Mouse (Mus musculus): ENCODE data around the gene Enah. TPM values are rescaled to one million over a fixed set of nuclear protein-coding genes. Genes with fewer than 3 reads are reported as not detected.

The Enah gene
- polyA plus RNA-seq, 1 experiment from 2014 or later = 30.6 TPM

DNA sequence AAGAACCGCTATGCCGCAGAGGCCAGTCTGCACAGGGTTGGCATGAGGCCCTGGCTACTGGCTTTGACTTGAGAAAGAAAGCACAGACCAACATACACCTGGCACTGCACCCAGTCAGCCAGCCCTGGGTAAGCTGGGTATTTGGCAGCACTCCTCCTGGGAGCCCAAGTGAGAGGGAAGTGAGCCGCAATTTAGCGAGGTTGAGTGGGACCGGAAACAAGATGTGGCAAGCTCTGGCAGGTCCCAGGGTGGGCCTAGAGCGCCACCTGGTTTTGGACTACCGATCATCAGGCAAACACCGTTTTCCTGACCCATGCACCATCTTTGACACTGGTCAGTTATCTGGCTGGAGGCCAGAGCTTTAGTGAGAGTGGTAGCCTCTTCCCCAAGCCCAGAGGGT lies 138.3 kb downstream of the Enah start:
- WGBS = 24% methylated on average over 8 of the region's 8 CpGs
- peak overlapping the region; percentile 40; the same call in 1 of the 2 replicates for H3K27ac ChIP-seq (replicated peaks)

DNA sequence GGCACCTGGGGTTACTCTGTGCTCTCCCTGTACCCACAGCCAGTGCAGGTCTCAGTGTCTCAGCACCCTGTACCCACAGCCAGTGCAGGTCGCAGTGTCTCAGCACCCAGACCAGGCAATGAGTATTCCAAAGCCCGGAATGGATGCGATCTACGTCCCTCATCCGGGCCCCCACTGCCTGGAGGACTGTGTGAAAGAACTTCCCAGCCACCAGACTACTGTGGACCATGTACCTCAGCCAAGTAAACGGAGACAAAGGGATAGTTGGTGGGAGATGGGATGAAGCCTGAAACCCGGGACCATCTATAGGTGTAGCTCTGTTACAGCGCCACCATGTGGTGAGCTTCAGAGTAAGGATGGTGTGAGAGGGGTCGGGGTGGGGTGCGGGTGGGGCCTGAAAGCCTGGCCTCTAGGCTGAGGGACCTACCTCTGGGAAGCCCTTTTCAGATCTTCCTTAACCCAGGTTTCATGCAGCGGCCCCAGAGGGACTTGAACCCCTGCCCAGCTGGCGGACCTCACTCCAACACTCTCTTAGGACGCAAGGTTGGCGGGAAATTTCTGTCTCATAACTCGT lies 139.0 kb downstream of the Enah start:
- Histone ChIP-seq H3K4me3 (no peak overlapping the region), H3K36me3 (replicated peaks) (no peaks in the 10 kb centered on the region), H3K4me1 (peaks cover 32% of the 10 kb centered on the region), H3K27ac (replicated peaks) (0 out of 2 replicates have a peak overlapping the region, but pooled peaks have one; percentile 40), H3K9me3 (no peaks in the 10 kb centered on the region), H3K27me3 (replicated peaks; ENCODE audit: low read depth, poor library complexity, severe bottlenecking) (0 out of 2 replicates have a peak, but pooled peaks cover 3% of the 10 kb centered on the region)
- DNase-seq (ENCODE audit: low spot score) = peak; percentile 35
- WGBS = 50% methylated on average over 15 of the region's 15 CpGs

More for the DNA sequence above, 138.3 kb downstream of the Enah start:
- DNase-seq (ENCODE audit: low spot score) = peak; percentile 70
- H3K9me3 ChIP-seq = no peaks in the 10 kb centered on the region
- H3K4me3 ChIP-seq = 0 out of 2 replicates have a peak overlapping the region, but pooled peaks have one; percentile 25
- H3K36me3 ChIP-seq (replicated peaks) = no peaks in the 10 kb centered on the region
- peaks cover 32% of the 10 kb centered on the region for H3K4me1 ChIP-seq
- H3K27me3 ChIP-seq (replicated peaks; ENCODE audit: low read depth, poor library complexity, severe bottlenecking) = 0 out of 2 replicates have a peak, but pooled peaks cover 3% of the 10 kb centered on the region

DNA sequence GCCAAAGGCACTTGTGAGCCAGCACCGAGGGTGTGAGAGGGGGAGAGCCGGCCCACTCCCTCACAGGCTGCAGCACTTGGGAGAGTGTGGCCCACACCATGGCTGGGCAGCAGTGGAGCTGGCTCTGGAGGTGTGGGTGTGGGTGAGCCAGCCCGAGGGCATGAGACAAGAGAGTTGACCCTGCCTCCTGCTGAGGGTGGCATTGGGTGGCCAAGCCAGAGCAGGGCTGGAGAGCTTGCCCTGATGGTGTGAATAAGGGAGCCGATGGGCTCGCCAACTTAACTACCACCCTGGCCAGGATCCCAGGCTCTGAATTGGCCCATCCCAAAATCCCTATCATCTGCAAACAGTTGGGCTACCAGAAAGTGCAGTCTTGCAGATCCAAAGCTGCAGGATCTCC lies 141.4 kb downstream of the Enah start:
- WGBS = 79% methylated on average over 5 of the region's 5 CpGs
- DNase-seq (ENCODE audit: low spot score) = no peak

DNA sequence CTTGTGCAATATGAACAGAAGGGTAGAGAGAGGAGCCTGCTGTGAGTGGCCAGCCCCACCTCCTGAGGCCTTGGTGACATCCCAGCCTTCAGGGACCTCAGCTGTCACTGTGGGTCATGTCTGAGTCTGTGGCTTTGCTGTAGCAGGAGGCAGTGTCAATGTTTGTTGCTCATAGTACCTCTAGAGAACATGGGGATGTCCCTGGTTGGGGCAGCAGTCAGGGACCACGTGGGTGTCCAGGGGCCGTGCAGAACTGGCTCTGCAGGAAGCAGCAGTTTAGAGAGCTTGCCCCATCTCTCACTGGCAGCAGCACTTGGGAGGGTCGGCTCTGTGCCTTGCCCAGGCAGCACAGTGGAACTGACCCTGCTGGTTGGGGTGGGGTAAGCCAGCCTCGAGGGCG lies 142.7 kb downstream of the Enah start:
- Histone ChIP-seq H3K36me3 (replicated peaks) (no peaks in the 10 kb centered on the region), H3K9me3 (no peaks in the 10 kb centered on the region), H3K4me3 (no peak overlapping the region), H3K27me3 (replicated peaks; ENCODE audit: low read depth, poor library complexity, severe bottlenecking) (0 out of 2 replicates have a peak, but pooled peaks cover 3% of the 10 kb centered on the region), H3K4me1 (peaks cover 25% of the 10 kb centered on the region), H3K27ac (replicated peaks) (no peak overlapping the region)
- WGBS = 54% methylated on average over 5 of the region's 5 CpGs
- no peak for DNase-seq (ENCODE audit: low spot score)

More for the DNA sequence above, 141.4 kb downstream of the Enah start:
- no peaks in the 10 kb centered on the region for H3K9me3 ChIP-seq
- no peak overlapping the region for H3K27ac ChIP-seq (replicated peaks)
- 0 out of 2 replicates have a peak, but pooled peaks cover 3% of the 10 kb centered on the region for H3K27me3 ChIP-seq (replicated peaks; ENCODE audit: low read depth, poor library complexity, severe bottlenecking)
- peaks cover 28% of the 10 kb centered on the region for H3K4me1 ChIP-seq
- no peaks in the 10 kb centered on the region for H3K36me3 ChIP-seq (replicated peaks)
- H3K4me3 ChIP-seq = no peak overlapping the region

DNA sequence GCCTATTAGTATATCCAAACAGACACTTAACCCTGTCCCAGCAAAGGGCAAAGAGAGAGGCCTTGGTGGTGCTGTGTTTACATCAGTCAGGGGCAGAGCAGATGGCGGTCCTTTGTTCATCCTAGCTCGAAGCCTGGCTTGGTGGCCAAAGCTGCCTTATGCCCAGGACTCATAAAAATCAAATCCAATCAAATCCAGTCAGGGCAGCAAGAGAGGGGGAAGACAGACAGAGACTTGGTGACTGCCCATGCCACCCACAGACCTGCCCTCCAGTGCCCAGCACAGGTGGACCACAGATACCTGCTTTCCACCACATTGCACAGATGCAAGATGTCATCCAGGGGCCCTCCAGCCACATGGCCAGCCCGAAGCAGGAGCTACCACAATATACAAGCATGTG lies 143.1 kb downstream of the Enah start:
- Histone ChIP-seq H3K27me3 (replicated peaks; ENCODE audit: low read depth, poor library complexity, severe bottlenecking) (0 out of 2 replicates have a peak, but pooled peaks cover 3% of the 10 kb centered on the region), H3K4me3 (no peak overlapping the region), H3K27ac (replicated peaks) (no peak overlapping the region), H3K36me3 (replicated peaks) (no peaks in the 10 kb centered on the region), H3K4me1 (peaks cover 21% of the 10 kb centered on the region), H3K9me3 (no peaks in the 10 kb centered on the region)
- DNase-seq (ENCODE audit: low spot score) = no peak
- 73% methylated on average over 3 of the region's 3 CpGs for WGBS

DNA sequence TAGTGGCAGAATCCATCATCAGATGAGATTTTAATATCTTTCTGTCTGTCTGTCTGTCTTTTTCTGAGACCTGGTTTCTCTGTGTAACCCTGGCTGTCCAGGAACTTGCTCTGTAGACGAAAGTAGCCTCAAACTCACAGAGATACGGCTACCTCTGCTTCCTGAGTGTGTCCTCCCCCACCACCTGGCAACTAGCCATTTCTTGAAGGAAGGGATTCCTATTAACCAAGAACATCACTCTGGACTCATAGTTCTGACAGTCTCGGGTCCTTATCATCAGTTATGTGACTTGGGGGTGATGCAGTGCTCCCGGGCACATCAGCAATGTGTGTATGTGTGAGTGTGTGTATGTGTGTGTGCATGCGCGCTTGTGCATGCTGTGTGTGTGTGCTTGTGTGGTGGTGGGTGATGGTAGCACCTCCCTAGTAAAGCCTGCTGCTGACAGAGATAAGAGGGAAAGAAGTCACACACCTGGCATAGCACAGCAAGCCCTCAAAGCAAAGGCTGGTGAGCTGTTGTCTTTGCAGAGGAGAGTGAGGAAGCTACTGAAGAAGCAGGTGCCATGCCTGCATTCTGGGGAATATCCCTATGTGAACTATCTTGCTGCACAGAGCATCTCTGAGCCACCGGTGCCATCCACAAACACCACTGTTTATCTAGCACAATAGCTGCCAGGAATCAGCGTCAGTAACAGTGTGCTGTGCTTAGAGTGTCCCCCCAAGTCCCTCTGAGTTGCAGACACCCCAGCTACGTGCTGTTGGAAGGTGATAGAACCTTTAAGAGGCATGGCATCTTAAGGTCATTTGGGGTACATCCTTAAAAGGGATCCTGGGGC lies 146.5 kb downstream of the Enah start:
- WGBS = 85% methylated on average over 9 of the region's 9 CpGs
- Histone ChIP-seq H3K4me1 (peaks cover 9% of the 10 kb centered on the region), H3K9me3 (no peaks in the 10 kb centered on the region)

DNA sequence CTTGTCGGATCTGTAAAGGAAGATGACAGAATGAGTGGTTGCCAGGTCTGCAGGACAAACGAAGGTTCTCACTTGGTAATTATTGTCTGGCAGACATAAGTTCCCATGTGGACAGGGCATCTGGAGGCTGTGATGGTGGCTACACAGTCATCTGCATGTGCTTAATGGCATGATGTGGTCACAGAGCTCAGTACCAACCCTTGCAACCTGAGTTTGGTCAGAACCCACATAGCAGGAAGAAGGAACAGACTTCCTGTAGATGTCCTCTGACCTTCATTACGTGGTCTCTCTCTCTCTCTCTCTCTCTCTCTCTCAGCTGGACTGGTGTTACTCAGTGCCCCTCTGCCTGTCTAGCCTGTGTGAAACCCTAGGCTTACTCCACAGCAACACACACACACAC lies 147.2 kb downstream of the Enah start:
- DNase-seq (ENCODE audit: low spot score) = no peak
- Histone ChIP-seq H3K9me3 (no peaks in the 10 kb centered on the region), H3K27ac (replicated peaks) (no peak overlapping the region), H3K36me3 (replicated peaks) (no peaks in the 10 kb centered on the region), H3K4me3 (no peak overlapping the region), H3K27me3 (replicated peaks; ENCODE audit: low read depth, poor library complexity, severe bottlenecking) (no peaks in the 10 kb centered on the region), H3K4me1 (peaks cover 5% of the 10 kb centered on the region; the same call in 1 of the 2 replicates)
- WGBS = 76% methylated on average over 3 of the region's 3 CpGs

More for the DNA sequence above, 146.5 kb downstream of the Enah start:
- Histone ChIP-seq H3K27ac (replicated peaks) (no peak overlapping the region), H3K36me3 (replicated peaks) (no peaks in the 10 kb centered on the region), H3K27me3 (replicated peaks; ENCODE audit: low read depth, poor library complexity, severe bottlenecking) (0 out of 2 replicates have a peak, but pooled peaks cover 3% of the 10 kb centered on the region), H3K4me3 (no peak overlapping the region)
- DNase-seq (ENCODE audit: low spot score) = no peak

DNA sequence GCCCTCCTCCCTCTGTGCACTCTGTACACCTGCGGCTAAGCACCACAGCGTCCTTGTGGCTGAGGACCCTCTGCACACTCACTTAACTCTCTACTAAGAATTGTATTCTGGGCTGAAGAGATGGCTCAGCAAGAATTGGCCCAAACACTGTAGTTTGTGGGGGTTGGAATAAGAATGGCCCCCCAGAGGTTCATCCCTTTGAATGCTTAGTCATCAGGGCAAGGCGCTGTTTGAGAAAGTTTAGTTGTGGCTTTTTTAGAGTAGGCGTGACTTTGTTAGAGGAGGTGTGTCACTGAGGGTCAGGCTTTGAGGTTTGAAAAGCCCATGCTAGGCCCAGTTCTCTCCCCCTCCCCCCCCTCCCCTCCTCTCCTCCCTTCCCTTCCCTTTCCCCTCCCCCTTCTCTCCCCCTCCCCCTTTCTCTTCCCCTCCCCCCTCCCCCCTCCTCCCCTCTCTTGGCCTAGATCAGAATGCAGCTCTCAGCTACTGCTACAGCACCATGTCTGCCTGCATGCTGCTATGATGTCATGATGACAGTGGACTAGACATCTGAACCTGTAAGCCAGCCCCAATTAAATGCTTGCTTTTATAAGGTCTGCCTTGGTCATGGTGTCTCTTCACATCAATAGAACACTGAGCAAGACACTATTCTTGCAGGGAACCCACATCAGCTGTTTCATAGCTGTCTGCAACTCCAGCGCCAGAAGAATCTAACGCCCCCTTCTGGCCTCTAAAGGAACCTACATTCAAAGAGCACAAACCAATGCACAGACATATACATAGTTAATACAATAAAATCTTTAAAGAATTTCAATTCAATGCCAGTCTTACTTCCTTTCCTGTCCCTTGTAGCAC lies 153.1 kb downstream of the Enah start:
- Histone ChIP-seq H3K36me3 (replicated peaks) (no peaks in the 10 kb centered on the region), H3K27ac (replicated peaks) (no peak overlapping the region), H3K9me3 (no peaks in the 10 kb centered on the region), H3K27me3 (replicated peaks; ENCODE audit: low read depth, poor library complexity, severe bottlenecking) (no peaks in the 10 kb centered on the region), H3K4me3 (no peak overlapping the region), H3K4me1 (peaks cover 12% of the 10 kb centered on the region)
- 80% methylated on average over 6 of the region's 6 CpGs for WGBS
- no peak for DNase-seq (ENCODE audit: low spot score)

DNA sequence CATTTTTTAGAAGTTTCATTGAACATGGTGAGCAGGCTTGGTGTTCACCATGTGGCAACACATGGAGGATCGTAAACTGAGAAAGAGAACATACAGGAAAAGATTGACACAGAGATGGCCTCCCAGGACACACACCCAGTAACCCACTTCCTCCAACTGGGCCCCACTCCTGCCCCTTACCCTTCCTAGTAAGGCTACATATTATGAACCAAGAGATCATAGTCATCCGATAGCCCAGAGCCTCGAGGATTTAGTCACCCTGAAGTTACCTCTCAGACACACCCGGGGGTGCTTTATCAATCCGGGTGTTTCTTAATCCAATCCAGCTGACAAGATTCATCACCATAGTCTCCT lies 153.9 kb downstream of the Enah start:
- no peak overlapping the region for H3K4me3 ChIP-seq
- peaks cover 14% of the 10 kb centered on the region for H3K4me1 ChIP-seq
- H3K27ac ChIP-seq (replicated peaks) = no peak overlapping the region
- no peak for DNase-seq (ENCODE audit: low spot score)
- H3K9me3 ChIP-seq = no peaks in the 10 kb centered on the region
- no peaks in the 10 kb centered on the region for H3K36me3 ChIP-seq (replicated peaks)
- H3K27me3 ChIP-seq (replicated peaks; ENCODE audit: low read depth, poor library complexity, severe bottlenecking) = no peaks in the 10 kb centered on the region
- WGBS = 83% methylated on average over 5 of the region's 5 CpGs

DNA sequence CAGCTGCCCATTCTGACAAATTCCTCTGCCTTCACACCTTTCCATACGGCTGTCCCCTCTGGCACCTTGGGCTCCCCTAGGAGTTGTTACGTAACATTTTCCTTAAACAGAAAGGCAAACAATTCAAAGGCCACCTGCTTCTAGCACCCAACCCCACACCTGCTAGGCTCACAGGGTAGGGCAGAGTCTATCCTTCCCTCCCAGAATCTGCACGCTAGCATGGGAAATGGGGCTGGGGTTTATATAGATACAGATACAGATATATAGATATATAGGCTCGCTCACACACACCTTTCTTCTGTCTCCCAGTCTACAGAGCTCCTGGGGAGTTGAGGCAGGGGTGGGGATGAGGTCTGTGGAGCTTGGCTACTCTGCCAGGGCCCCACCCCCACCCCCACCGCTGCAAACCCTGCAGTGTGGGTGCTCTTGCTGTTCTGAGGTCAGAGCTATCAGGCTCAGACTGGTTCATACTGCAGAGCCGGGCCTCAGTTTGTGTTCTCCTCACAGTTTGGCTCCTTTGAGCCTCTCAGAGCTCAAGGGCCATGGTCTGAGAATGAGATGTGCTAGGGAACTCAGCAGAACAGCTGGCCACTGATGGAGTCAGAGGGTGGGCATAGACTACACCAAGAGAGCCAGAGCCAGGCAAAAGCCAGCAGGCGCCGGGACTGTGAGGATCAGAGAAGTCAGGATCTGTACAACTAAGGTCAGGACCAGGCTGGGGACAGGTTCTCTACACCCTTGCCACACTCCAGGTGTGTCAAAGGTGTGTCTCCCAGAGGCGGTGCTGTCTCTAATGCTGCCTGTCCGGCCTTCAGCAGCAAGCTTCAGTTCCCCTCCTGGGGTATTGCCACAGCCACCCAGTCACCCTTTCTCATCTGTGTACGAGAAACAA lies 154.6 kb downstream of the Enah start:
- no peaks in the 10 kb centered on the region for H3K9me3 ChIP-seq
- WGBS = 78% methylated on average over 11 of the region's 11 CpGs
- H3K27me3 ChIP-seq (replicated peaks; ENCODE audit: low read depth, poor library complexity, severe bottlenecking) = no peaks in the 10 kb centered on the region
- peaks cover 20% of the 10 kb centered on the region for H3K4me1 ChIP-seq
- H3K27ac ChIP-seq (replicated peaks) = no peak overlapping the region
- no peak for DNase-seq (ENCODE audit: low spot score)
- no peaks in the 10 kb centered on the region for H3K36me3 ChIP-seq (replicated peaks)
- H3K4me3 ChIP-seq = no peak overlapping the region

DNA sequence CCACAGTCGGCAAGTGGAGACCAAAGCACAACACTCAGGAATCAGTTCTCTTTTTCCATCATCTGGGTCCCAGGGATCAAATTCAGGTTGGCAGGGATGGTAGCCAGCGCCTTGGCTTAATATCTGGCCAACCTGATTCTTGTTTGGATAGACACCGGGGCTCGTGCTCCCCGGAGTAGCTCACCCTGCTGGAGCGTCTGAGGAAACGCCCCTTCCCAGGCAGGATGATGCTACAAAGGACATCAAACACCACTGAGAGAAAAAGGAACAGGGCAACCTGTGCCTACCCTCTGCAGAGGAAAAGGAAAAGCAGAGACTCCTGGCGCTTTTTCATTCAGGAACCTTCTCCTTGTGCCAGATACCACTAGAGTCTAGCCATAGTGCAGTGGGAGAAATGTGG lies 156.4 kb downstream of the Enah start:
- no peaks in the 10 kb centered on the region for H3K36me3 ChIP-seq (replicated peaks)
- no peak for DNase-seq (ENCODE audit: low spot score)
- WGBS = 42% methylated on average over 8 of the region's 8 CpGs
- peaks cover 22% of the 10 kb centered on the region for H3K4me1 ChIP-seq
- H3K9me3 ChIP-seq = no peaks in the 10 kb centered on the region
- no peak overlapping the region for H3K27ac ChIP-seq (replicated peaks)
- no peak overlapping the region for H3K4me3 ChIP-seq
- no peaks in the 10 kb centered on the region for H3K27me3 ChIP-seq (replicated peaks; ENCODE audit: low read depth, poor library complexity, severe bottlenecking)
